Mouse (Mus musculus) Patski (cell line): ENCODE measurements around the gene Acot6. TPM values are rescaled to one million over a fixed set of nuclear protein-coding genes. Genes with fewer than 3 reads are reported as not detected.

Experiments used
- ATAC-seq: fragments of 100-300 bp; one replicate; pipeline ENCODE4 v1.8.0; 2021
- CTCF ChIA-PET: fragments of 350-600 bp; sonication (Branson Sonifier 250); formaldehyde crosslinking; loops from one replicate; lab custom pipeline; 2022; ENCODE audit warnings: inconsistent platforms; lab: Charles Lee
- POLR2A ChIA-PET: fragments of 350-600 bp; sonication (Branson Sonifier 250); formaldehyde crosslinking; loops from one replicate; lab custom pipeline; 2022; ENCODE audit warnings: antibody characterized with exemption, inconsistent platforms; lab: Charles Lee
- DNase-seq: peaks from one replicate; pipeline ENCODE4 v3.0.0-alpha.2; 2011; ENCODE audit warnings: low read depth, low spot score
- H3K27me3 ChIP-seq: fragments of 371-371 bp; one replicate; pipeline ENCODE4 v1.5.1; 2021
- CTCF ChIP-seq: fragments of 100-300 bp; IDR thresholded peaks from one replicate; pipeline ENCODE4 v1.5.1; 2021
- in situ Hi-C: fragments of 300-500 bp; cut with MboI; formaldehyde crosslinking; loops from 3 replicates; pipeline ENCODE4 v1.11.1; 2018; ENCODE audit warnings: low pct_unique_long_range_greater_than_20kb, mixed read lengths
- polyA plus RNA-seq: library from polyadenylated mRNA; unstranded; gene quantifications from one replicate; pipeline ENCODE4 v1.2.3, GENCODE M21; 2021

Acot6 gene
- polyA plus RNA-seq, 1 experiment from 2014 or later = 0.09 TPM

DNA sequence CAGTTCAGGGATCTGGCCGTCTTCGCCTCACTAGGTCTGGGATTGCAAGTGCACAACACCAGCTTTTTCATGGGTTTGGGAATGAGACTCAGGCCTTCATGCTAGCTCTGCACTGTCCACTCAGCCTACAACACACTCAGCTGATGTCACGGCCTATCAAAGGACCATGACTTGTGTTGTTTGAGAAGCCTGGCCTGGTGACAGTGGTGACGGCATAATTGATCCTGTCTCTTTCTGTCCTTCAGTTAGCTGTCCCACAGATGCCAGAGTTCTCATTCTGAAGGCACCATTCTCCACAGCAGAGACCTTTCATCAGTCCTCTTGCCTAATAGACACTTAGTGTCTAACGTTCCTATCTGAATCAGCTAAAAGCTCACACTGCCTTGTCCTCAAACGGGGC is 28.1 kb downstream of the Acot6 start:
- ChIA-PET POLR2A (no interaction called here), CTCF (no interaction called here)
- no peak for TF ChIP-seq CTCF
- no peak for ATAC-seq
- no peak for DNase-seq
- in situ Hi-C loops = no loop called here
- no peaks in the 10 kb centered on the region for H3K27me3 ChIP-seq

DNA sequence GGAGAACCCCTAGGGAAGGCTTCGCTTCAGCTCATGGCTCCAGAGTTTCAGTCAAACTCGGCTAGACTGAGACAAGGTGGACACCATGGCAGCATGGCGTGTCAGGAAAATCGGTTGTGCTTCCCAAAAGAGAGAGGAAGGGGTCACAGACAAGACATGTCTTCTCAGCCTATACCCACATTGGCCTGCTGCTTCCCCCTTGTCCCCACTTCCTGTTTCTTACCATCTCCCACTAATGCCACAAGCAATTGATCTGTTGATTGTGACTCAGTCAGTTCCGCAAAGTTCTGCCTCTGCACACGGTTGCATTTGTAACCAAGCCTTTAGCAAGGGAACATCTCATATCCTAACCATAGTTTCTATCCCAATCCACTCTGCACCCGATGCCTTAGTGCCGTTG is 29.5 kb downstream of the Acot6 start:
- no peaks in the 10 kb centered on the region for H3K27me3 ChIP-seq
- DNase-seq = no peak
- ATAC-seq = no peak
- TF ChIP-seq CTCF = no peak
- in situ Hi-C loops = loop anchor here (10.0 kb wide), 1 partner anchor 155 kb away; no protein-coding TSS in a partner anchor
- CTCF ChIA-PET = no interaction called here
- POLR2A ChIA-PET = no interaction called here

DNA sequence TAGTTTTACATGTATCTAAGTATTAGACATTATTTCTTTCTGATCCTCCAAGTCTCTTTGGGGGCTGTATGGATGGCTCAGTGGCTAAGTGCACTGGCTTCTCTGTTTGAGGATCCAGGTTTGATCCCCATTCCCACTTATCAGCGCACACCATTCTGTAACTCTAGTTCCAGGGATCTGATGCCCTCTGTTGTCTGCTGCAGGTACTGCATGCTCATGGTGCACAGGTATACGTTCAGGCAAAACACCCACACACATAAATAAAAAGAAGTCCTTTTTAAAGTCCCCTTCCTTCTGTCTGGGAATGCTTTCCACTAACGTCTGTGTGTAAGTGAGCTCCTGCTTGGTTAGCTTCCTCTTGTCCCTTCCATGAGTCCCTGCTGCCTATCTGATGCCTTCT is 31.8 kb downstream of the Acot6 start:
- in situ Hi-C loops = loop anchor here (10.0 kb wide), 1 partner anchor 157 kb away; no protein-coding TSS in a partner anchor
- no peaks in the 10 kb centered on the region for H3K27me3 ChIP-seq
- ChIA-PET POLR2A (interaction anchor here (0.6 kb wide), 1 partner anchor 40 kb away, joined by 3 read pairs; no protein-coding TSS in a partner anchor), CTCF (interaction anchor here (0.7 to 1.7 kb wide), 5 partner anchors 12 to 115 kb away, joined by 3 to 4 read pairs (median 3); no protein-coding TSS in a partner anchor)
- TF ChIP-seq CTCF = peak; percentile 75
- no peak for DNase-seq
- ATAC-seq = no peak

DNA sequence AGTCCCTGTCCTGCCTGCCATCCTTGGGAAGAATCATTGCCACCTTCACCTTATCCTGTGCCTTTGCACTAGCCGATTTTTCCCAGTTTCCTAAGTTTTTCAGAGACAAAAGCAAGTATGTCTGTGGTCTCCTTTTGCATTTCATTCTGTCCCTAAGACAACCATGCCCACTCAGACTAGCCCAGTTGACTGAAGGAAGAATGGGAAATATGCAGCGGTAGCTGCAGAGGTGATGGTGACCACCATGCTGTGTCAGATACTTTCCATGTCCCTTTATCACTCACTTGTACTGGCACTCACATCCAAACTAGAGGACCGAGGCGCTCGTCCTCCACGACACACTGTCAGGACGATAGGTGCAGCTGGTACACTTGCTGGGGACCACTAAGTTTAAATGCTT is 36.7 kb downstream of the Acot6 start:
- in situ Hi-C loops = loop anchor here (10.0 kb wide), 1 partner anchor 162 kb away; no protein-coding TSS in a partner anchor
- CTCF ChIA-PET = no interaction called here
- H3K27me3 ChIP-seq = no peaks in the 10 kb centered on the region
- ATAC-seq = no peak
- no peak for DNase-seq
- POLR2A ChIA-PET = no interaction called here
- TF ChIP-seq CTCF = no peak

DNA sequence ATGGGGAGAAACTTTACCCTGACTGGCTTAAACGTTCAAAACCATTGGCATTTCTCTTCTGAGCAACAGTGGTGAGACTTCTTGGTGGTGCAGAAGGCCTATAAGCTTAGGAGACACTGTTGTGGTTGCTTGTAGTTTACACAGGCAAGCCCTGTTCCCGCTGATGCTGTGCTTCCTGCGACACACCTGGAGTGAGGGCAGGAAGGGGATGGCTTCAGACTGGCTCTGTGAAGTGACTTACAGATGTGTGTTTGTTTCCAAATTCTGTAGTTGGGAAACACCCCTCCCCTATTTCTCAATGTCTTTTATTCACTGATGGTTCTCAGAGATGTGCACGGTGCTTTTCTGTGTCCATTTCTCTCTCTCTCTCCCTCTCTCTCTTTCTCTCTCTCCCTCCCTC is 39.7 kb downstream of the Acot6 start:
- DNase-seq (no peak), ATAC-seq (no peak)
- in situ Hi-C loops = no loop called here
- ChIA-PET CTCF (no interaction called here), POLR2A (no interaction called here)
- no peak for TF ChIP-seq CTCF
- no peaks in the 10 kb centered on the region for H3K27me3 ChIP-seq

DNA sequence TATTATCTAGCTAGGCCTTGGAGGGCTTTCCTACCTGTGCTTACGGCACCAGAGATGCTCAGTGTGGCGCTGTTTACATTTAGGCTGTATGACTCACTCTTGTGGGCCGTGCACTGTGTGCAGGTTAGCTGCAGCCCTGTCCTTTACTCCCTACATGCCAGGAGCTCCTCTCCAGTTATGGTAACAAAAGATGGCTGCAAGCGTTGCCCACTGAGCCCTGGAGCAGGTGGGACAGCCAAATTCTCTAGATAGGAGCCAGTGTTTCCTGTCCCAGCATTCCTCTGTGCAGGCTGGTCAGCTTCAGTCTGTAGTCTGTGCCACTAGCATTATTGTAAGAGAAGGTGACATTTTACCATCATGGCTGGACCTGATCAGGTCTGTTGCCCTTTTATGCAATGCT is 40.8 kb downstream of the Acot6 start:
- no peak for TF ChIP-seq CTCF
- ChIA-PET POLR2A (no interaction called here), CTCF (interaction anchor here (0.6 to 1.0 kb wide), 3 partner anchors 8 to 41 kb away, joined by 3 to 4 read pairs (median 3); partner anchors contain the start of gene Acot6)
- ATAC-seq (no peak), DNase-seq (no peak)
- in situ Hi-C loops = no loop called here
- no peaks in the 10 kb centered on the region for H3K27me3 ChIP-seq

DNA sequence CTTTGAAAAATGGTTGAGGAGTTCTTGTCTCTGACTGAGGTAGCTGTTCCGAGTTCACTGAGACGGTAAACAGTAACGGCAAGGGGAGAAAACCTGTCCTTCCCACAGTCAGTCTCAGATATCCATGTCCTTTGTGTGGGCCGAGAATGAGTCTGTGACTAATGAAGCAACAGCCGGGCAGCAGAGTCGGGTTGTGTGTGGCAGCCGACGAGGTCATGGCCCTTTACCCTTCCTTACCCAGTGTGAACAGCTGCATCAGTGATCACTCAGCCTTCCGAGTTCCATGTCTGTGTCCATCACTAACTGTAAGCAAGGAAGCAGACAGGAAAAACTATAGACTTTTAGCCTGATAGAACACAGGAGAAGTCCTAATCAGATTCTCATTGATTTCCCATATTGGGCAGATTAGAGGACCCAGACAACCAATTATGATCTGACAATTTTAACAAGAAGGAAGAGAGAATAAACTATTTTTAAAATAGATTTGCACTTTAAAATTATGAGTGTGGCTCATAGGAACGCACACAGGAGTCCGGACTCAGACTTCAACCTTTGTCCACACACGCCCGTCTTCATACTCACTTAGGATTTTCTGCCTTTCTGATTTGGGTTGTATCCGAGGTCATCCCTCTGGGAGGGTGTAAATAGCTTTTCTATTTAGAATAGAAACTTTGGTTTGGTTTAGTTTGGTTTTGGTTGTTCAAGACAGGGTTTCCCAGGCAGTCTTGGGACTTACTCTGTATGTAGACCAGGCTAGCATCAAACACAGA is 42.0 kb downstream of the Acot6 start:
- in situ Hi-C loops = no loop called here
- TF ChIP-seq CTCF = no peak
- ChIA-PET POLR2A (no interaction called here), CTCF (interaction anchor here (1.0 kb wide), 1 partner anchor 7 kb away, joined by 3 read pairs; no protein-coding TSS in a partner anchor)
- no peak for DNase-seq
- H3K27me3 ChIP-seq = no peaks in the 10 kb centered on the region
- no peak for ATAC-seq

DNA sequence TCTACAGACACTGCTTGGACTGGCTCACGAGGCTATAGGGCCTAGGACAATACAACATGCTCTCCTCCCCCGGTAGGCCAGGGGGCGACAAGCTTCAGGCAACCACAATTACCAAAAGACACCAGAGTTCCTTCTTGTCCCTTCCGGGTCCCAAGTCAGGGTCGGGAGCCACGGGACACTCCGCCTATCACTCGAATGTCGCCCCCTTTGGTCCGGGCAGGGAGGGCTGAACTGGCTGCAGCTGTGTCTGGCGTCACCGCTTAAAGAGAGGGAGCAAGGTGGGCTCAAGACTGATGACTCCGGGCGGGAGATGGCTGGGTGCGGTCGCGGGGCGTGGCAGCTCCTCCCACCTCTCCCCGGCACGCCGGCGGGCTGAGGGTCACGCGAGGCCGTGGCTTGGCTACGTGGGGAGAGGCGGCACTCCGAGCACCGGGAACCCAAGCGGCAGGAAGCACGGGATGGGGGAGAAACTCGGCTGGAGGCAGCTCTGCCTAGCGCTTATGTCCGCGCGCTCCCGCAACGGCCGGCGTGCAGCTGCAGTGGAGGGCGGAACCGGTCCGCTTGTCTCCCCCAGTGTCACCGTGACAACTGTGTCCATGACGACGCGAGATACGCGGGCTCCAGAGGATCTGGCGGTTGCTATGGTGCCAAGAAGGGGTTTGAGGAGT is 47.6 kb downstream of the Acot6 start, which contains the start of gene Pnma1:
Gene Pnma1, minus strand, starts transcription at position 536 of the 668 bp plus-strand sequence.
- H3K27me3 ChIP-seq = no peaks in the 10 kb centered on the region
- ATAC-seq (no peak), DNase-seq (no peak)
- ChIA-PET POLR2A (interaction anchor here (0.8 kb wide), 1 partner anchor 44 kb away, joined by 3 read pairs; no protein-coding TSS in a partner anchor), CTCF (interaction anchor here (0.9 kb wide), 2 partner anchors 10 to 16 kb away, joined by 3 read pairs; no protein-coding TSS in a partner anchor)
- in situ Hi-C loops = no loop called here
- TF ChIP-seq CTCF = no peak

DNA sequence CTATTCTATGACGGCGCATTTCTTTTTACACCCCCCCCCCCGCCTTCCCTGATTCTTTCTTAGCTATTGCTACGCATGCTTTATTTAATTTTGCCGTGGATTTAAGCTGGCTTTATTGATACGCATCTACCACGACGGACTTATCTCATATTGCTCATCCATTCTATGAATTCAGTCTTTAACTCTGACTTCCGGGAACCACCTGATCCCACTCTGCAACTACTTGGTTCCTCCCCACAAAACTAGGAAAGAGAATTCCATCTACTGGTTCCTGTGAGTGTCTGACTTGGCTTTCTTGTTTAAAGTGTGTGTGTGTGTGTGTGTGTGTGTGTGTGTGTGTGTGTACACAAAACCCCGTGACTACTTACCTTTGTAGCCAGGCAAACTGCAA is 48.2 kb downstream of the Acot6 start:
- ChIA-PET POLR2A (interaction anchor here (0.8 kb wide), 1 partner anchor 43 kb away, joined by 3 read pairs; no protein-coding TSS in a partner anchor), CTCF (interaction anchor here (0.9 kb wide), 1 partner anchor 9 kb away, joined by 3 read pairs; no protein-coding TSS in a partner anchor)
- H3K27me3 ChIP-seq = no peaks in the 10 kb centered on the region
- DNase-seq (no peak), ATAC-seq (no peak)
- in situ Hi-C loops = no loop called here
- TF ChIP-seq CTCF = no peak

DNA sequence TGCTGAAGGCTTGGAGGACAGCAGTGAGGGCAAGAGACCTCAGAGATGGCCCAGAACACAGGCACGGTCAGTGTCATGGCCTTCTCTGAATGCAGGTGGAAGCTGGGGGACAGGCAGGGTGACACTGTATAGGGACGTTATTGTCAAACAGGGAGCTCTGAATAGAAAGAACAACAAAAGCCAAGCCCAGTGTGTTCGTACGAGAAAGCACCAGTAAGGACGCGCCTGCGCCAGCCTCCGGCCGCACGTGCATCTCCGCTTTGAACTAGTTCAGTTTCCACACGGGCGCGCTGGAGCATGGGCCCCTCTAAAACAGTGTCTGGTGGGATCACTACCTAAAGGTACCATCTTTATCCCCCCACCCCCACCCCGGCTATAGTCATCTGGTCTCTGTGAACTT is 49.5 kb downstream of the Acot6 start:
- ChIA-PET POLR2A (no interaction called here), CTCF (interaction anchor here (1.6 kb wide), 1 partner anchor 8 kb away, joined by 3 read pairs; no protein-coding TSS in a partner anchor)
- TF ChIP-seq CTCF = no peak
- ATAC-seq (no peak), DNase-seq (no peak)
- no peaks in the 10 kb centered on the region for H3K27me3 ChIP-seq
- in situ Hi-C loops = no loop called here
